Mouse (Mus musculus): ENCODE data around the gene Xrn1. TPM values are rescaled to one million over a fixed set of nuclear protein-coding genes. Genes with fewer than 3 reads are reported as not detected.

Gene Xrn1
- polyA plus RNA-seq, 1 experiment, result 1.8 TPM

- Histone ChIP-seq H3K36me3 (ENCODE audit: control insufficient read depth, insufficient read depth, low read length) (peaks cover 58% of the 10 kb centered on the region), H3K27me3 (ENCODE audit: control insufficient read depth, insufficient read depth, low read length) (no peaks in the 10 kb centered on the region), H3K4me3 (ENCODE audit: low read depth, low read length) (no peak overlapping the region), H3K4me1 (ENCODE audit: control insufficient read depth, insufficient read depth, insufficient read length, low read length) (no peaks in the 10 kb centered on the region), H3K27ac (ENCODE audit: insufficient read depth, low read depth, low read length) (no peak overlapping the region)
- TF ChIP-seq POLR2A (IDR thresholded peaks at IDR 0.05; ENCODE audit: low read depth, low read length) (no peak), CTCF (IDR thresholded peaks at IDR 0.05; ENCODE audit: extremely low read depth, insufficient read length, insufficient replicate concordance, low read depth, low read length) (no peak)
- 77% methylated on average over 7 of the region's 7 CpGs for WGBS
Observed at GRCm38 (mm10) chr9:96004455-96004854, 49.9 kb downstream of the Xrn1 start.

DNA sequence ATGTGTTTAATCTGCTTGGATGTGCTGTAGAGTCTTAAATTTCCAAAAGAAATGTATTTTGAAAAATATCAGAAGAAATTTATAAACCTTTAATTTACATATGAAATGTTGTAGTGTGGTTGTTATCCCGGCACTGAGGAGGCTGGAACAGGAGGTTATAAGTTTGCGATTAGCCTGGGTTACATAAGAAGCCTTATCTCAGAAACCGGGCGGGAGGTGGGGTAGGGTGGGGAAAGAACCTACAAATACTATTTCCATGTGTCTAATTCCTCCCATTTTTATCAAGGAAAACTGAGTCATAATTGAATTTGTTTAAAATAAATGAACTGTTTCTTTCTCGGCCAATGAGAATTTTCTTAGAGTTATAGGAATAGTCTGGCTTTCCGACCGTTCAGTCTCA is 56.1 kb downstream of the Xrn1 start:
- H3K27me3 ChIP-seq (ENCODE audit: control insufficient read depth, insufficient read depth, low read length), result no peaks in the 10 kb centered on the region
- no peak overlapping the region for H3K27ac ChIP-seq (ENCODE audit: insufficient read depth, low read depth, low read length)
- H3K36me3 ChIP-seq (ENCODE audit: control insufficient read depth, insufficient read depth, low read length), result peaks cover 51% of the 10 kb centered on the region
- 93% methylated on average over 7 of the region's 7 CpGs for WGBS
- no peak for TF ChIP-seq CTCF (IDR thresholded peaks at IDR 0.05; ENCODE audit: extremely low read depth, insufficient read length, insufficient replicate concordance, low read depth, low read length)
- no peak for TF ChIP-seq POLR2A (IDR thresholded peaks at IDR 0.05; ENCODE audit: low read depth, low read length)
- H3K4me1 ChIP-seq (ENCODE audit: control insufficient read depth, insufficient read depth, insufficient read length, low read length), result no peaks in the 10 kb centered on the region
- H3K4me3 ChIP-seq (ENCODE audit: low read depth, low read length), result no peak overlapping the region

GRCm38 (mm10) chr9:96023921-96024320 is 69.4 kb downstream of the Xrn1 start:
- WGBS, result 86% methylated on average over 3 of the region's 3 CpGs
- H3K4me3 ChIP-seq (ENCODE audit: low read depth, low read length), result no peak overlapping the region
- H3K27ac ChIP-seq (ENCODE audit: insufficient read depth, low read depth, low read length), result no peak overlapping the region
- H3K36me3 ChIP-seq (ENCODE audit: control insufficient read depth, insufficient read depth, low read length), result peaks cover 49% of the 10 kb centered on the region
- H3K4me1 ChIP-seq (ENCODE audit: control insufficient read depth, insufficient read depth, insufficient read length, low read length), result no peaks in the 10 kb centered on the region
- H3K27me3 ChIP-seq (ENCODE audit: control insufficient read depth, insufficient read depth, low read length), result no peaks in the 10 kb centered on the region
- TF ChIP-seq CTCF (IDR thresholded peaks at IDR 0.05; ENCODE audit: extremely low read depth, insufficient read length, insufficient replicate concordance, low read depth, low read length), result no peak
- TF ChIP-seq POLR2A (IDR thresholded peaks at IDR 0.05; ENCODE audit: low read depth, low read length), result no peak

DNA sequence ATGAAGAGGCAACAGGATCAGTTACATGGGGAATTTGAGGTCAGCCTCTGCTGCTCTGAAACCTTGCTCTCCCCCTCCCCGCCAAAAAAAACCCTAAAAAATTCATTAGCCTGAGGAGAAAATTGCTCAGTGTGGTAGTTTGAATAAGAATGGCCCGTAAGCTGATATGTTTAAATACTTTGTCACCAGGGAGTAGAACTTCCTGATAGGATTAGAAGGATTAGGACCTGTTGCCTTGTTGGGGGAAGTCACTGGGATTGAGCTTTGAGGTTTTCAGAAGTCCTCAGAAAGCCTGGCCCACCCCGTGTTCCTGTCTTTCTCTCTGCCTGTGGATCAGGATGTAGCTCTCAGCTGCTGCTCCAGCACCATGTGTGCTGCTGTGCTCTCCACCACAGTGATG is 73.4 kb downstream of the Xrn1 start:
- H3K27me3 ChIP-seq (ENCODE audit: control insufficient read depth, insufficient read depth, low read length), result no peaks in the 10 kb centered on the region
- H3K4me1 ChIP-seq (ENCODE audit: control insufficient read depth, insufficient read depth, insufficient read length, low read length), result no peaks in the 10 kb centered on the region
- no peak overlapping the region for H3K4me3 ChIP-seq (ENCODE audit: low read depth, low read length)
- H3K27ac ChIP-seq (ENCODE audit: insufficient read depth, low read depth, low read length), result no peak overlapping the region
- TF ChIP-seq CTCF (IDR thresholded peaks at IDR 0.05; ENCODE audit: extremely low read depth, insufficient read length, insufficient replicate concordance, low read depth, low read length) (no peak), POLR2A (IDR thresholded peaks at IDR 0.05; ENCODE audit: low read depth, low read length) (no peak)
- H3K36me3 ChIP-seq (ENCODE audit: control insufficient read depth, insufficient read depth, low read length), result peaks cover 59% of the 10 kb centered on the region
- 73% methylated on average over 3 of the region's 3 CpGs for WGBS

DNA sequence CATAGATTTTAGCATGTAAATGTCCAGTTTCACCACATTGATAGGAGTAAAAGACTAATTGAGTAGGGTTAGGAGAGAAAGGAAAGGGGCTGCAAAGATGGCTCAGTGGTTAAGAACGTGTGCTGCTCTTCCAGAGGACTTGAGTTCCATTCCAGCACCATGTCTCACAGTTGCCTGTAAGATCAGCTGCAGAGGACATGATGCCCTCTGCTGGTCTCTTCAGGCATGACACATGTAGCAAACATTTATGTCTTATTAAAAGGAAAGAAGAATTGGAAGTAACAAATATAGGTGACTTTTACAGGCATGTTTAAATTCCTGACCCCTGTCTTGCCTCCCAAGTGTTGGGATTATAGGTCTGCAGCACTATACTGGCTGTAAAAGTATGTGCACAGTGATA is 74.3 kb downstream of the Xrn1 start:
- H3K36me3 ChIP-seq (ENCODE audit: control insufficient read depth, insufficient read depth, low read length), result peaks cover 61% of the 10 kb centered on the region
- H3K4me3 ChIP-seq (ENCODE audit: low read depth, low read length), result no peak overlapping the region
- TF ChIP-seq CTCF (IDR thresholded peaks at IDR 0.05; ENCODE audit: extremely low read depth, insufficient read length, insufficient replicate concordance, low read depth, low read length) (peak; percentile 54; the same call in 1 of the 2 replicates), POLR2A (IDR thresholded peaks at IDR 0.05; ENCODE audit: low read depth, low read length) (no peak)
- H3K27ac ChIP-seq (ENCODE audit: insufficient read depth, low read depth, low read length), result no peak overlapping the region
- WGBS, result 33% methylated on average over 1 of the region's 1 CpGs
- no peaks in the 10 kb centered on the region for H3K4me1 ChIP-seq (ENCODE audit: control insufficient read depth, insufficient read depth, insufficient read length, low read length)
- no peaks in the 10 kb centered on the region for H3K27me3 ChIP-seq (ENCODE audit: control insufficient read depth, insufficient read depth, low read length)

DNA sequence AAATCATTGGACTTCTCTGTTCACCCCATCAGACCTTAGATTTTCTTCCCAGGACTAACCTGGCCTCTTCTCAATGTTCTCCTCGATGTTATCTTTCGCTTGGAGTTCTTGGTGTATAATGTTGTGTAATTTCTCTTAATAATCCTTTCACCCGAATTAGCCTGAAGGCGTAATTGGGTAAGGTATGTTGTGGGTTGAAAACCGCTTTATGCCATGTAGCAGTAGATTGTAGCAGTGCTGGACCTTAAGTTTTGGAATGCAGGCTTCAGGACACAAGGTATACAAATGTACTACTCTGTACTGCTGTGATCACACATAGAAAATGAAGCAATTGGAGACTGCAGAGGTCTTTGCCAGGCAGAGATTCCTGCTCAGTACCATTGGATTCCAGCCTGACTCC is 75.3 kb downstream of the Xrn1 start:
- TF ChIP-seq POLR2A (IDR thresholded peaks at IDR 0.05; ENCODE audit: low read depth, low read length) (no peak), CTCF (IDR thresholded peaks at IDR 0.05; ENCODE audit: extremely low read depth, insufficient read length, insufficient replicate concordance, low read depth, low read length) (no peak)
- Histone ChIP-seq H3K27me3 (ENCODE audit: control insufficient read depth, insufficient read depth, low read length) (no peaks in the 10 kb centered on the region), H3K4me3 (ENCODE audit: low read depth, low read length) (no peak overlapping the region), H3K36me3 (ENCODE audit: control insufficient read depth, insufficient read depth, low read length) (peaks cover 62% of the 10 kb centered on the region), H3K27ac (ENCODE audit: insufficient read depth, low read depth, low read length) (no peak overlapping the region), H3K4me1 (ENCODE audit: control insufficient read depth, insufficient read depth, insufficient read length, low read length) (no peaks in the 10 kb centered on the region)
- WGBS, result 95% methylated on average over 5 of the region's 5 CpGs

- Histone ChIP-seq H3K27ac (ENCODE audit: insufficient read depth, low read depth, low read length) (no peak overlapping the region), H3K27me3 (ENCODE audit: control insufficient read depth, insufficient read depth, low read length) (no peaks in the 10 kb centered on the region), H3K36me3 (ENCODE audit: control insufficient read depth, insufficient read depth, low read length) (peaks cover 61% of the 10 kb centered on the region), H3K4me1 (ENCODE audit: control insufficient read depth, insufficient read depth, insufficient read length, low read length) (no peaks in the 10 kb centered on the region), H3K4me3 (ENCODE audit: low read depth, low read length) (no peak overlapping the region)
- WGBS, result 88% methylated on average over 3 of the region's 3 CpGs
- TF ChIP-seq CTCF (IDR thresholded peaks at IDR 0.05; ENCODE audit: extremely low read depth, insufficient read length, insufficient replicate concordance, low read depth, low read length) (no peak), POLR2A (IDR thresholded peaks at IDR 0.05; ENCODE audit: low read depth, low read length) (no peak)
Observed at GRCm38 (mm10) chr9:96035371-96036086, 81.0 kb downstream of the Xrn1 start.

Data from small intestine, adult 2 months (tissue).